Mouse (Mus musculus): Measurements from ENCODE around the gene Zfand6. TPM values are rescaled to one million over a fixed set of nuclear protein-coding genes. Genes with fewer than 3 reads are reported as not detected.

The Zfand6 gene
- not detected in 2 replicates for polyA plus RNA-seq (2012; ENCODE audit: insufficient read depth, insufficient read length, low replicate concordance, missing spikeins)

GRCm38 (mm10) chr7:84689251-84690100 lies at the start of gene Zfand6:
Zfand6 (minus strand) TSS chr7:84689959.
- H3K27ac ChIP-seq (ENCODE audit: insufficient read depth, low read depth, low read length): no peak within 1 kb of the TSS
- WGBS: under 1% methylated on average over 70 of the region's 87 CpGs
- H3K4me1 ChIP-seq (ENCODE audit: control insufficient read depth, insufficient read depth, low read length): peaks cover 3% of the 10 kb centered on the region
- TF ChIP-seq POLR2A (IDR thresholded peaks at IDR 0.05; ENCODE audit: insufficient read depth, low read depth, low read length): 0 out of 2 replicates have a peak, but pooled peaks have one; percentile 15
- TF ChIP-seq CTCF (IDR thresholded peaks at IDR 0.05; ENCODE audit: insufficient read depth, low read depth, low read length): no peak
- peak within 1 kb of the TSS; percentile 80 for H3K4me3 ChIP-seq (ENCODE audit: insufficient read depth, low read depth, low read length)

- TF ChIP-seq POLR2A (IDR thresholded peaks at IDR 0.05; ENCODE audit: insufficient read depth, low read depth, low read length) (no peak), CTCF (IDR thresholded peaks at IDR 0.05; ENCODE audit: insufficient read depth, low read depth, low read length) (no peak)
- no peak overlapping the region for H3K4me3 ChIP-seq (ENCODE audit: insufficient read depth, low read depth, low read length)
- 91% methylated on average over 2 of the region's 2 CpGs for WGBS
- no peak overlapping the region for H3K27ac ChIP-seq (ENCODE audit: insufficient read depth, low read depth, low read length)
- no peaks in the 10 kb centered on the region for H3K4me1 ChIP-seq (ENCODE audit: control insufficient read depth, insufficient read depth, low read length)
Measured at GRCm38 (mm10) chr7:84736803-84737202, 47.0 kb upstream of the Zfand6 start.

- TF ChIP-seq CTCF (IDR thresholded peaks at IDR 0.05; ENCODE audit: insufficient read depth, low read depth, low read length) (no peak), POLR2A (IDR thresholded peaks at IDR 0.05; ENCODE audit: insufficient read depth, low read depth, low read length) (no peak)
- no peaks in the 10 kb centered on the region for H3K4me1 ChIP-seq (ENCODE audit: control insufficient read depth, insufficient read depth, low read length)
- no peak overlapping the region for H3K27ac ChIP-seq (ENCODE audit: insufficient read depth, low read depth, low read length)
- 29% methylated on average over 1 of the region's 1 CpGs for WGBS
- no peak overlapping the region for H3K4me3 ChIP-seq (ENCODE audit: insufficient read depth, low read depth, low read length)
Measured at GRCm38 (mm10) chr7:84733038-84733437, 43.3 kb upstream of the Zfand6 start.

GRCm38 (mm10) chr7:84732052-84732451 lies 42.3 kb upstream of the Zfand6 start:
- TF ChIP-seq CTCF (IDR thresholded peaks at IDR 0.05; ENCODE audit: insufficient read depth, low read depth, low read length): no peak
- no peak for TF ChIP-seq POLR2A (IDR thresholded peaks at IDR 0.05; ENCODE audit: insufficient read depth, low read depth, low read length)
- Histone ChIP-seq H3K4me1 (ENCODE audit: control insufficient read depth, insufficient read depth, low read length) (no peaks in the 10 kb centered on the region), H3K27ac (ENCODE audit: insufficient read depth, low read depth, low read length) (no peak overlapping the region), H3K4me3 (ENCODE audit: insufficient read depth, low read depth, low read length) (no peak overlapping the region)
- WGBS: 85% methylated on average over 1 of the region's 1 CpGs

GRCm38 (mm10) chr7:84731076-84731475 lies 41.3 kb upstream of the Zfand6 start:
- no peak for TF ChIP-seq POLR2A (IDR thresholded peaks at IDR 0.05; ENCODE audit: insufficient read depth, low read depth, low read length)
- no peak for TF ChIP-seq CTCF (IDR thresholded peaks at IDR 0.05; ENCODE audit: insufficient read depth, low read depth, low read length)
- H3K4me3 ChIP-seq (ENCODE audit: insufficient read depth, low read depth, low read length): no peak overlapping the region
- H3K27ac ChIP-seq (ENCODE audit: insufficient read depth, low read depth, low read length): no peak overlapping the region
- H3K4me1 ChIP-seq (ENCODE audit: control insufficient read depth, insufficient read depth, low read length): no peaks in the 10 kb centered on the region
- 91% methylated on average over 3 of the region's 3 CpGs for WGBS

- WGBS: 84% methylated on average over 7 of the region's 7 CpGs
- TF ChIP-seq POLR2A (IDR thresholded peaks at IDR 0.05; ENCODE audit: insufficient read depth, low read depth, low read length): no peak
- no peak for TF ChIP-seq CTCF (IDR thresholded peaks at IDR 0.05; ENCODE audit: insufficient read depth, low read depth, low read length)
- Histone ChIP-seq H3K27ac (ENCODE audit: insufficient read depth, low read depth, low read length) (no peak overlapping the region), H3K4me3 (ENCODE audit: insufficient read depth, low read depth, low read length) (no peak overlapping the region), H3K4me1 (ENCODE audit: control insufficient read depth, insufficient read depth, low read length) (no peaks in the 10 kb centered on the region)
Measured at GRCm38 (mm10) chr7:84722804-84723459, 33.2 kb upstream of the Zfand6 start.

GRCm38 (mm10) chr7:84710287-84710958 lies 20.7 kb upstream of the Zfand6 start:
- TF ChIP-seq CTCF (IDR thresholded peaks at IDR 0.05; ENCODE audit: insufficient read depth, low read depth, low read length) (no peak), POLR2A (IDR thresholded peaks at IDR 0.05; ENCODE audit: insufficient read depth, low read depth, low read length) (no peak)
- Histone ChIP-seq H3K4me1 (ENCODE audit: control insufficient read depth, insufficient read depth, low read length) (no peaks in the 10 kb centered on the region), H3K4me3 (ENCODE audit: insufficient read depth, low read depth, low read length) (no peak overlapping the region), H3K27ac (ENCODE audit: insufficient read depth, low read depth, low read length) (no peak overlapping the region)

- H3K4me1 ChIP-seq (ENCODE audit: control insufficient read depth, insufficient read depth, low read length): no peaks in the 10 kb centered on the region
- 80% methylated on average over 3 of the region's 3 CpGs for WGBS
- TF ChIP-seq POLR2A (IDR thresholded peaks at IDR 0.05; ENCODE audit: insufficient read depth, low read depth, low read length) (no peak), CTCF (IDR thresholded peaks at IDR 0.05; ENCODE audit: insufficient read depth, low read depth, low read length) (no peak)
- H3K4me3 ChIP-seq (ENCODE audit: insufficient read depth, low read depth, low read length): no peak overlapping the region
- no peak overlapping the region for H3K27ac ChIP-seq (ENCODE audit: insufficient read depth, low read depth, low read length)
Measured at GRCm38 (mm10) chr7:84706877-84707276, 17.1 kb upstream of the Zfand6 start.
